Mouse (Mus musculus) embryonic fibroblast, embryonic 13.5 days (primary cell): Measurements from ENCODE around the gene Ntrk2.

ENCODE experiments used
- CTCF ChIP-seq: IDR thresholded peaks from 2 replicates; pipeline ENCODE4 v1.5.1; 2011; ENCODE audit warnings: mild to moderate bottlenecking, control low read depth, low read length, moderate library complexity, borderline replicate concordance; ENCODE audit not compliant: insufficient read depth
- POLR2A ChIP-seq: IDR thresholded peaks from 2 replicates; pipeline ENCODE4 v1.6.1; 2011; ENCODE audit warnings: low read depth, mild to moderate bottlenecking, control low read depth, low read length, moderate library complexity

- TF ChIP-seq POLR2A (no peak), CTCF (no peak)
These were observed 37.5 kb downstream of the Ntrk2 start for GRCm38 (mm10) chr13:58843826-58844225.
